Mouse (Mus musculus): ENCODE measurements around the gene Sin3a.

Sin3a gene

DNA sequence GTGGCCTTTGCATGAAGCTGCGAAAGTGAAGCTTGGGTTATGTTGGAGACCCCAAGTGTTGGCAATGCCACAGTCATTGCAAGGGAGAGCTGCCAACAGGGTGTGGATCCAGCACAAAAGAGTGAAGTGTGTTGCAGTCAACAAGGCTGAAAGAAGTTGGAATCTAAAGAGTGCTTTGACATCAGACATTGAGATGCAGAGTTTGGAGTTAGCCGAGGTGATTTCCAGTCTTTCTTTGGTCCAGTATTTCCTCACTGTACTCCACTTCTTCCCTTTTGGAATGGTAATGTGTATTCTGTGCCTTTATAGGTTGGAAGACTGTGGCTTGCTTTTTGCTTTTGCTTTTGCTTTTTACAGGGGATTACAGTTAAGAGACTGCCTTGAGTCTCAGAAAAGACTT, 94.3 kb downstream of the Sin3a start:
- no peak for DNase-seq (ENCODE audit: low spot score in 2 of 2)

GRCm38 (mm10) chr9:57168411-57168810, 96.6 kb downstream of the Sin3a start:
- no peak for DNase-seq (ENCODE audit: low spot score in 2 of 2)
